Mouse (Mus musculus) kidney, adult 8-10 months (tissue): ENCODE results near the gene Rabepk.
"Not testable (repeated sequence)": the region's sequence is repeated elsewhere in the genome, so short reads cannot be mapped to it uniquely, and the experiment has no call there.

Experiments used
- DNase-seq, 2 experiments: peaks; one replicate each; pipeline ENCODE4 v3.0.0; 2022

Gene Rabepk

DNA sequence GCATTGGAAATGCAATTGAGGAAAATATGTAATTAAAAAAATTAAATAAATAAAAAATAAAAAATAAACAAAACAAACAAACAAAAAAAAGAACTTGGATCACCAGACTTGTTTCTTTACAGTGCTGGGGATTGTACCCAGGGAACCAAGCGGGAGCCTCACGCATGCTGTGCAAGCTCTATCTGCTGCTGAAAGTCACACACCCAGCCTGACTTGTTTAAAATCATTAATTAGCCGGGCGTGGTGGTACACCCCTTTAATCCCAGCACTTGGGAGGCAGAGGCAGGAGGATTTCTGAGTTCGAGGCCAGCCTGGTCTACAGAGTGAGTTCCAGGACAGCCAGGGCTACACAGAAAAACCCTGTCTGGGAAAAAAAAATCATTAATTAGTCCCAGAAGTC lies 38.4 kb downstream of the Rabepk start:
- DNase-seq = not testable (repeated sequence)

GRCm38 (mm10) chr2:34757341-34757740 lies 42.4 kb downstream of the Rabepk start:
- no peak for DNase-seq

- DNase-seq = peak in 1 of 2 experiments; percentile 33
Observed at GRCm38 (mm10) chr2:34754551-34755358, 45.0 kb downstream of the Rabepk start, which contains the start of gene Gapvd1. Gene Gapvd1 (minus strand): TSS chr2:34755232.

DNA sequence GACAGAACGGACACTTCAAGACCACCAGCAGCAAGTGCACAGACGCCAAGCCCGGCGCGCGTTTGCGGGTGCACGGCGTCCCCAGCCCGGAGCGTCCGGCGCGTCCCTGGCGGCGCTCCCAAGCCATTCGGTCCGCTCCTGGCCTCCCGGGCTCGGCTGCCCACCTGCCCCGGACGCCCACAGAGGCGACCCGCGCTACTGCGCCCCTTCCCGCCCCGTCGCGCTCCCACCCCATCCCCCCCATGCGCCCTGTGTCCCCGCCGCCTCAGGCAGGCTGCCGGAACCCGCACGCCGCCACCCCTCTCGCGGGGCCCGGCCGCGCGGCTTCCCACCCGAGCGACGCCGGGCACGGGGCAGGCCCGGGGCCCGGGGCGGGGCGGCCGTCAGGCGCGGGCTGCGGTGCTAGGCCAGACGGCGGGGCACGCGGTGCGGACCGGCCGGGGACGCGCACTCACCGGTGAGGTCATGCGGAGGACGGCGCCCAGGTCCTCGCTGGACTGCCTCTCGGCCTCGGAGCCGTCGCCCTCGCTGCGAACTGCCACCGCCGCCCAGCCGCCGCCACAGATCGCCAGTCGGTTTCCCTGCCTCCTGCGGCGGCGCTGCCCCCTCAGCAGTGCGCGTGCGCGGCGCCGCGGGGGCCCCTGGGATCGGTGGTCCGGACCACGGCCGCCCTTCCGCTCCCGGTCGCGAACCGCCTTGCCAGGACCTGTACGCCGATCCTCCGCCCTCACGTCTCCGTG lies 45.7 kb downstream of the Rabepk start:
- DNase-seq = peak; percentile 84

GRCm38 (mm10) chr2:34750245-34750644 lies 49.5 kb downstream of the Rabepk start:
- DNase-seq = no peak

GRCm38 (mm10) chr2:34748479-34748878 lies 51.2 kb downstream of the Rabepk start:
- DNase-seq = no peak

- DNase-seq = no peak
Observed at GRCm38 (mm10) chr2:34745673-34746072, 54.0 kb downstream of the Rabepk start.

- no peak for DNase-seq
Observed at GRCm38 (mm10) chr2:34744476-34744875, 55.2 kb downstream of the Rabepk start.

DNA sequence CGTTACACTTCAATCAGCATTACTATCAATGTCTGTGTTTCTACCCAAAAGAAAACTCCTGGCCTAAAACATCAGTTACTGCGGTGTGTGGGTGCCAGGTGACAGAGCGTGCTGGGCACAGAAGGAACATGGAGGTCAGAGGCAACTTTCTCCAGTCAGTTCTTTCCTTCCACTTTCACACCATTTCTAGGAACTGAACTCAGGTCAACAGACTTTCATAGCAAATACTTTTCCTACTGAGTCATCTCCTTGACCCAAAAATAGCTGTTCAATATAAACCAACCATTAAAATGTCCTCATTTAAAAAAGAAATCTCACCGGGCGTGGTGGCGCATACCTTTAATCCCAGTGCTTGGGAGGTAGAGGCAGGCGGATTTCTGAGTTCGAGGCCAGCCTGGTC lies 57.0 kb downstream of the Rabepk start:
- no peak for DNase-seq

DNA sequence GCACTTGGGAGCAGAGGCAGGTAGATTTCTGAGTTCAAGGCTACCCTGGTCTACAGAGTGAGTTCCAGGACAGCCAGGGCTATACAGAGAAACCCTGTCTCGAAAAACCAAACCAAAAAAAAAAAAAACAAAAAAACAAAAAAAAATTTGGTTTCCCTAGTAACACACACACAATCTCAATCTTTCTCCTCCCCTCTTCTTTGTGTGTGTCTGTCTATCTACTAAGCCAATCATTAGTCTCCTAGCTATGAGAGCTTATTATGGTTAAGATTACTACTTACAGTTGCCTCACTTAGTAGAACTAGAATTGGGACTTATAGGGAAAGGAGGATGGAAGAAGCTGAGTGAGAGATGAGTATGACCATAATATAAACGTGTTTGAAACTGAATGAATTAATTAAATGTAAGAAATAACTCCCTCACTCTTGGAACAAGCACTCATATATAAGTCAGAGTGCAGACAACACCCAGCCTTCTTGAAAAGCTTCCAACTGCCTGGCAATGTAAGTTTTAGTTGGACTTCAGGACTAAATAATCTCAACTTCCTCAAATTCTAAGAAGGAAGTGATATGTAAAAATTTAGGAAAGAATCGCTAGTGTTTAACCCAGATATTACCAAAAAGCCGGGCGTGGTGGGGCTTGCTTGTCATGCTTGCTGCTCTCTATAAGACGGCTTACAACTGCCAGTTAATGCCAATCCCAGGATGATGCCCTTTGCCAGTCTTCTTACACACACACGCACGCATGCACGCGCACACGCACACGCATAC lies 58.1 kb downstream of the Rabepk start:
- no peak for DNase-seq

- no peak for DNase-seq
Observed at GRCm38 (mm10) chr2:34739684-34740391, 59.9 kb downstream of the Rabepk start.

GRCm38 (mm10) chr2:34737911-34738310 lies 61.8 kb downstream of the Rabepk start:
- DNase-seq = no peak

DNA sequence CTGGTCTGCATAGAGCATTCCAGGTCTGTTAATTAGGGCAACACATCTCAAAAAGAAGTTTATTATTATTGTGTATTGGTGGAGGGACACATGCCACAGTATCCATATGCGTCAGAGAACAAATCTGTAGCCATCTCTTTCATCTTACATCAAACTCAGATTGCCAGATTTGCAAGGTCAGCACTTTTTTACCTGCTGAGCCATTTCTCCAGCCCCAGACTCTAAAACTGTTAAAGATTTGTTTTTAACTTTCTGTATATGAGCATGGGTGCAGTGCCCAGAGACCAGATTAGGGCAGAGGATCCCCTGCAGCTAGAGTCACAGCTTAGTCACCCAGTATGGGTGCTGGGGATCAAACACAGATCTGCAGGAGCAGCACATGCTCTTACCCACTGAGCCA lies 63.1 kb downstream of the Rabepk start:
- no peak for DNase-seq
